Mouse (Mus musculus): ENCODE results near the gene Prr15l. TPM values are rescaled to one million over a fixed set of nuclear protein-coding genes. Genes with fewer than 3 reads are reported as not detected.

Prr15l gene
- total and polyA plus RNA-seq, 2 experiments = 0.46 to 0.64 TPM

DNA sequence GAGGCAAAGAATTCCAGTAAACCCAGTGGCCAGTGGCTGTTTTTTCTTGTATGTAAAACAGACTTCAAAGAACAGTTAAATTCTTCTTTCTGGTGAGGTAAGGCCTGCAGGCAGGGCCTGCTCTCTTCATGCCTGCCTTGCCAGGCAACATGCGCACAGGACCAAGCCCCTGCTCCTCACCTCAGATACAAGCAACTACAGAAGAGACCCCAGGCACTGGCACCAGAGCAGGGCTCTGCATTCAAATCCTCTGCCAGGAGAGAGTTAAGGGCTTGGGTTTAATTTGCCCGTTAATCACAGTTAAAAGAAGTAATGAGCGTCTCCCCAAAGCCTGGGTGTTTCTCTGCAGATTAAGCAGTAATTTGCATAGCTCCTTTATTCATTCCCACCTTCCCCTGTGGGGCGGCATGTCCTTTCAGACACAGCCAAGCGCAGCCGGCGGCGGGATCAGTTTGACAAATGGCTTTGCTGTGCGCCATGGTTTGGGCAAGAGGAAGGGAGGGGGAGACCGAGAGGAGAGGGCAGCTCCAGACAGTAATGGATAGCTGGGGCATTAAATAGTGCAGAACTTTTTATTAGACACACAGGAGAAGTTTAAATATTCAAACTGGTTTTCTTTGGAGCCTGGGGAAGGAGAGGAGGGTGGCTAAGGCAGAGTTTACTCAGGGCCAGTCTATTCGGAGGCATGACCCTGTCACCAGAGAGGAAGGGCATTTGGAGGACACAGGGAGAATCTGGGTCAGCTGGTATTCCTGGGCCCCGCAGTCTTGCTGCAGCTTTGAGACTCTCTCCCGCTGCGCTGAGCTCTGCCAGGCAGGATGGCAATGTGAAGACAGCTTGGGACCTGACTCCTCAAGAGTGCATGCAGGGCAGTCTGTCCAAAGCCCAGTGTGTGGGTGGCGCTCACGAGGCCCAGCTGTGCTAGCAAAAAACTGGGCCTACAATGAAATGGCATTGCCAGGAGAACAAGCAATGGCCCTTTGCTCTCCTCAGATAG, 25.0 kb upstream of the Prr15l start:
- no peaks in the 10 kb centered on the region for H3K27me3 ChIP-seq (ENCODE audit: control insufficient read depth, insufficient read depth, low read length)
- H3K79me2 ChIP-seq (ENCODE audit: control insufficient read depth, insufficient read depth, low read length) = no peaks in the 10 kb centered on the region
- 71% methylated on average over 16 of the region's 16 CpGs for WGBS
- TF ChIP-seq CTCF (IDR thresholded peaks at IDR 0.05; ENCODE audit: low read depth, low read length) = no peak
- TF ChIP-seq POLR2A (IDR thresholded peaks at IDR 0.05; ENCODE audit: extremely low read depth, insufficient read depth, low read length) = no peak
- no peak overlapping the region for H3K27ac ChIP-seq (replicated peaks; ENCODE audit: insufficient read depth, low read depth, low read length)
- H3K4me1 ChIP-seq (ENCODE audit: control insufficient read depth, insufficient read depth, low read length) = no peaks in the 10 kb centered on the region
- H3K4me3 ChIP-seq (ENCODE audit: insufficient read depth, low read depth, low read length) = no peak overlapping the region
- no peak overlapping the region for H3K9ac ChIP-seq (ENCODE audit: low read depth, low read length)
- DNase-seq (ENCODE audit: extremely low read depth, low read depth, low spot score) = no peak
- no peaks in the 10 kb centered on the region; the same call in 1 of the 2 replicates for H3K36me3 ChIP-seq (ENCODE audit: control insufficient read depth, insufficient read depth, low read length)

DNA sequence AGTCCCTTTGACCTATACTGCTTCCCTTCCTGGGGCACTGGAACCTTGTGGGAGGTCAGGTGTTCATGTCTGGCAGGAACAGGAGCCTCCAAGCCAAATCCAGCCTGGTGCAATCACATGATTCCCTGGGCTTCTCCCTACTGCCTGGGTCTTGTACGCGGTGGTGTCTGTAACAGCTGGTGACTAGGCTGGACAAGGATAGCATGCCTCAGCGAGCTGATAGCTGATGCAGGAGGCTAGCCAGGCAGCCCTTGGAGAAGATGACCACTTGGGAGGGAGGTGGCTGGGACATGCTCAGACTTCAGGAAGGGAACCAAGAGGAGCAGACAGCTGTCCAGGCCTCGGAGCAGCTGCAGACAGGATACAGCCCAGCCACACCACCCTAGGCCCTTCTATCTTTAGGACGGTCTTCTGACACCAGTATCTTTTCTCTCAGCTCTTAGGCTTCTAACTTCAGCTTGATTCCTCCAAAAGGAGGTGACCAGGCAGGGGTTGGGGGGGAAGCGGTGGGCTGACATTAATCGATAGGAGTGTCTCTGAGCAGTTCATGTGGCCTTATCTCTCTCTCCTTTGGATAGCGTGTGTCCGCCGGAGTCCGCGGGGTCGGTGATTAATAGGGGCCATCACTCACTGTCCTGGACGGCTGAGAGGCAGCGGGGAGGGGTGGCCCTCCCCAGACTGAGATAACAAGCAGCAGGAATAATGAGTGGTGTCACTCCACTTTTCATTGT, 21.3 kb upstream of the Prr15l start:
- peaks cover 11% of the 10 kb centered on the region; the same call in 1 of the 2 replicates for H3K36me3 ChIP-seq (ENCODE audit: control insufficient read depth, insufficient read depth, low read length)
- no peaks in the 10 kb centered on the region for H3K79me2 ChIP-seq (ENCODE audit: control insufficient read depth, insufficient read depth, low read length)
- no peak overlapping the region for H3K4me3 ChIP-seq (ENCODE audit: insufficient read depth, low read depth, low read length)
- 60% methylated on average over 15 of the region's 15 CpGs for WGBS
- no peaks in the 10 kb centered on the region for H3K4me1 ChIP-seq (ENCODE audit: control insufficient read depth, insufficient read depth, low read length)
- no peak overlapping the region for H3K9ac ChIP-seq (ENCODE audit: low read depth, low read length)
- H3K27me3 ChIP-seq (ENCODE audit: control insufficient read depth, insufficient read depth, low read length) = no peaks in the 10 kb centered on the region
- no peak for TF ChIP-seq CTCF (IDR thresholded peaks at IDR 0.05; ENCODE audit: low read depth, low read length)
- no peak for TF ChIP-seq POLR2A (IDR thresholded peaks at IDR 0.05; ENCODE audit: extremely low read depth, insufficient read depth, low read length)
- DNase-seq (ENCODE audit: extremely low read depth, low read depth, low spot score) = peak; percentile 57
- 0 out of 2 replicates have a peak overlapping the region, but pooled peaks have one; percentile 7 for H3K27ac ChIP-seq (replicated peaks; ENCODE audit: insufficient read depth, low read depth, low read length)

DNA sequence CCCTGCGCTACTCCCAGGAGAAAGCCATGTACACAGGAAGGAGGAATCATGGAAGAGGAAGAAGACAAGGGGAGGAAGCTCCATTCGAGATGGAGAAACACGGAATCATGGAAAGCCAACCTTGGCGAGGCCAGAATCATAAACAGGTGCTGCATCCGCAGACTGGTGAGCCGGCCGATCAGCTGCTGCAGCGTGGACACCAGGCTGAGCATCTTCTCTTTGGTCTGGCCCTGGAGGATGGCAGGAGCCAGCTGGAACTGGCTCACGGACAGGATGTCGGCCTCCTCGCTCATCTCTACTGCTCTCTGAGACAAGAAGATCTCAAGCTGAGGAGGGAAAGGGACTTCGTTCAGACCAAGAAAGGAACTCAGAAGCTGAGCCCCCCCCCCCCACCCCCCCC, 19.3 kb upstream of the Prr15l start:
- 96% methylated on average over 12 of the region's 12 CpGs for WGBS
- no peak for DNase-seq (ENCODE audit: extremely low read depth, low read depth, low spot score)
- H3K36me3 ChIP-seq (ENCODE audit: control insufficient read depth, insufficient read depth, low read length) = peaks cover 11% of the 10 kb centered on the region; the same call in 1 of the 2 replicates

DNA sequence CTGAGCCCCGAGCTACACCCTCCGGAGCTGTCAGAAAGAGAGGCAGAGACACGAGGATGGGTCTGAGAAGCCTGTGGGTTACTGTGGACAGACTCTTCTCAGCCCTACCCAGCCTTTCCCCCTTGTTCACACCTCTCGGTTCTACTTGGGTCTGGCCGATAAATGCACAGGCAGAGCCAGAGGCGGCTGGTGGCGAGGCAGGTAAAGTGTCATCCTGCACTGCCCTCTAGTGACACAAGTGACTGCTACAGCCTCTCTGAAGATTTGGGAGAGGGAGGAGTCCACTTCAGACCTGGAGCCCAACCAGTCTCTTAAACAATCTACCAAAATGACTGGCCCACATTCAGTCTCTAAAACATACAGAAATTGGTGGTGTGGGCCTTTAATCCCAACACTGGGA, 17.9 kb upstream of the Prr15l start:
- Histone ChIP-seq H3K27ac (replicated peaks; ENCODE audit: insufficient read depth, low read depth, low read length) (no peak overlapping the region), H3K79me2 (ENCODE audit: control insufficient read depth, insufficient read depth, low read length) (no peaks in the 10 kb centered on the region), H3K36me3 (ENCODE audit: control insufficient read depth, insufficient read depth, low read length) (peaks cover 11% of the 10 kb centered on the region; the same call in 1 of the 2 replicates), H3K4me1 (ENCODE audit: control insufficient read depth, insufficient read depth, low read length) (no peaks in the 10 kb centered on the region), H3K27me3 (ENCODE audit: control insufficient read depth, insufficient read depth, low read length) (no peaks in the 10 kb centered on the region), H3K9ac (ENCODE audit: low read depth, low read length) (no peak overlapping the region), H3K4me3 (ENCODE audit: insufficient read depth, low read depth, low read length) (no peak overlapping the region)
- peak; percentile 40 for DNase-seq (ENCODE audit: extremely low read depth, low read depth, low spot score)
- WGBS = 43% methylated on average over 7 of the region's 7 CpGs
- peak; percentile 91 for TF ChIP-seq CTCF (IDR thresholded peaks at IDR 0.05; ENCODE audit: low read depth, low read length)
- no peak for TF ChIP-seq POLR2A (IDR thresholded peaks at IDR 0.05; ENCODE audit: extremely low read depth, insufficient read depth, low read length)

More for the DNA sequence above, 19.3 kb upstream of the Prr15l start:
- TF ChIP-seq CTCF (IDR thresholded peaks at IDR 0.05; ENCODE audit: low read depth, low read length) (no peak), POLR2A (IDR thresholded peaks at IDR 0.05; ENCODE audit: extremely low read depth, insufficient read depth, low read length) (no peak)
- no peak overlapping the region for H3K4me3 ChIP-seq (ENCODE audit: insufficient read depth, low read depth, low read length)
- H3K9ac ChIP-seq (ENCODE audit: low read depth, low read length) = no peak overlapping the region
- H3K79me2 ChIP-seq (ENCODE audit: control insufficient read depth, insufficient read depth, low read length) = no peaks in the 10 kb centered on the region
- H3K27me3 ChIP-seq (ENCODE audit: control insufficient read depth, insufficient read depth, low read length) = no peaks in the 10 kb centered on the region
- H3K4me1 ChIP-seq (ENCODE audit: control insufficient read depth, insufficient read depth, low read length) = no peaks in the 10 kb centered on the region
- H3K27ac ChIP-seq (replicated peaks; ENCODE audit: insufficient read depth, low read depth, low read length) = no peak overlapping the region

DNA sequence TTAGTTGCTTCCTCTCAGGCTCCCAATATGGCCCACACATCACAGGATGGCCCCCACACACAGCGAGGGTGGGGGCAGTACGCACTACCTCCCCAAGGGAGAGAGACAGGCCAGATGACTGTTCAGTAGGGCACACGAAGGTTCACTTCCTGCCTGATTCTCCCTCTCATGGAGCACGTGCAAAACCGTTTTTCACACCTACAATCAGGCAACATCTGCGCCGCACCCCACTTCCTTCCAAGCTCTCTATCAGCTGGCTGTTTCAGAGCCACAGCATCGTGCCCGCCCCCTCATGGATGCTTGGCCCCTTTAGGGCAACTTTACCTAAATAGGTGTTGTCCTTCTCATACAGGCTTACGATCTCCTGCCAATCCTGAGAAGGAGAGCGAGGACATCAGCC, 15.2 kb upstream of the Prr15l start:
- no peak for DNase-seq (ENCODE audit: extremely low read depth, low read depth, low spot score)
- Histone ChIP-seq H3K4me1 (ENCODE audit: control insufficient read depth, insufficient read depth, low read length) (peaks cover 1% of the 10 kb centered on the region; the same call in 1 of the 2 replicates), H3K27ac (replicated peaks; ENCODE audit: insufficient read depth, low read depth, low read length) (no peak overlapping the region), H3K79me2 (ENCODE audit: control insufficient read depth, insufficient read depth, low read length) (no peaks in the 10 kb centered on the region), H3K27me3 (ENCODE audit: control insufficient read depth, insufficient read depth, low read length) (no peaks in the 10 kb centered on the region), H3K9ac (ENCODE audit: low read depth, low read length) (no peak overlapping the region), H3K36me3 (ENCODE audit: control insufficient read depth, insufficient read depth, low read length) (peaks cover 11% of the 10 kb centered on the region; the same call in 1 of the 2 replicates), H3K4me3 (ENCODE audit: insufficient read depth, low read depth, low read length) (no peak overlapping the region)
- TF ChIP-seq CTCF (IDR thresholded peaks at IDR 0.05; ENCODE audit: low read depth, low read length) = no peak
- TF ChIP-seq POLR2A (IDR thresholded peaks at IDR 0.05; ENCODE audit: extremely low read depth, insufficient read depth, low read length) = no peak
- 87% methylated on average over 11 of the region's 11 CpGs for WGBS

All from liver, adult 2 months (tissue).